Mouse (Mus musculus) intestine, postnatal 0 days (tissue): ENCODE measurements around the gene 3110009E18Rik. TPM values are rescaled to one million over a fixed set of nuclear protein-coding genes. Genes with fewer than 3 reads are reported as not detected.
"Not testable (repeated sequence)": the region's sequence is repeated elsewhere in the genome, so short reads cannot be mapped to it uniquely, and the experiment has no call there.

Experiments used
- ATAC-seq: fragments of 200-750 bp; cut with Nextera tagmentation; 2 replicates; pipeline ENCODE4 v1.8.0; 2017; ENCODE audit warnings: mild to moderate bottlenecking, moderate TSS enrichment, moderate library complexity
- H3K27ac ChIP-seq: fragments of 300-500 bp; sonication (generic); 2 replicates; pipeline ENCODE4 v1.5.1; 2014; ENCODE audit warnings: mild to moderate bottlenecking, low read depth, low read length, moderate library complexity
- H3K27me3 ChIP-seq: fragments of 300-500 bp; sonication (generic); replicated peaks from 2 replicates; pipeline ENCODE4 v1.6.1; 2014; ENCODE audit warnings: low read length, mixed read lengths; ENCODE audit not compliant: control insufficient read depth, insufficient read depth
- H3K36me3 ChIP-seq: fragments of 300-500 bp; sonication (generic); 2 replicates; pipeline ENCODE4 v1.6.1; 2014; ENCODE audit warnings: mild to moderate bottlenecking, moderate library complexity; ENCODE audit not compliant: control insufficient read depth, insufficient read depth
- H3K4me1 ChIP-seq: fragments of 300-500 bp; sonication (generic); replicated peaks from 2 replicates; pipeline ENCODE4 v1.6.1; 2014; ENCODE audit warnings: antibody characterized with exemption, low read length, mixed read lengths; ENCODE audit not compliant: control insufficient read depth, insufficient read depth
- H3K4me2 ChIP-seq: fragments of 300-500 bp; sonication (generic); replicated peaks from 2 replicates; pipeline ENCODE4 v1.6.1; 2014; ENCODE audit warnings: low read depth, mild to moderate bottlenecking, moderate library complexity
- H3K4me3 ChIP-seq: fragments of 300-500 bp; sonication (generic); 2 replicates; pipeline ENCODE4 v1.5.1; 2014; ENCODE audit warnings: low read depth, low read length
- H3K9ac ChIP-seq: fragments of 300-500 bp; sonication (generic); 2 replicates; pipeline ENCODE4 v1.6.1; 2014; ENCODE audit warnings: mild to moderate bottlenecking, low read depth, low read length
- H3K9me3 ChIP-seq: fragments of 300-500 bp; sonication (generic); 2 replicates; pipeline ENCODE4 v1.6.1; 2016; ENCODE audit warnings: mixed run types; ENCODE audit not compliant: control insufficient read depth
- CTCF ChIP-seq: sonication (generic); IDR thresholded peaks from 2 replicates; pipeline ENCODE4 v1.5.1; 2016; ENCODE audit warnings: low read depth, mild to moderate bottlenecking, control low read depth, antibody characterized with exemption, moderate library complexity
- WGBS: fragments of 180-500 bp; shearing (Covaris S2); extraction: QIAGEN DNeasy Blood & Tissue Kit; methylation state at CpG from one replicate; pipeline ENCODE4 v1.1.7; 2014; 5-methylcytosine and 5-hydroxymethylcytosine counted together
- polyA plus RNA-seq: library from polyadenylated mRNA; unstranded; fragments of >200 nt; fragmentation: Nextera tagmentation; extraction: Ambion mirVana; gene quantifications from 2 replicates; pipeline ENCODE4 v1.2.1, GENCODE M21; 2015

The 3110009E18Rik gene
- polyA plus RNA-seq, 1 experiment from 2014 or later = 8.7 TPM

DNA sequence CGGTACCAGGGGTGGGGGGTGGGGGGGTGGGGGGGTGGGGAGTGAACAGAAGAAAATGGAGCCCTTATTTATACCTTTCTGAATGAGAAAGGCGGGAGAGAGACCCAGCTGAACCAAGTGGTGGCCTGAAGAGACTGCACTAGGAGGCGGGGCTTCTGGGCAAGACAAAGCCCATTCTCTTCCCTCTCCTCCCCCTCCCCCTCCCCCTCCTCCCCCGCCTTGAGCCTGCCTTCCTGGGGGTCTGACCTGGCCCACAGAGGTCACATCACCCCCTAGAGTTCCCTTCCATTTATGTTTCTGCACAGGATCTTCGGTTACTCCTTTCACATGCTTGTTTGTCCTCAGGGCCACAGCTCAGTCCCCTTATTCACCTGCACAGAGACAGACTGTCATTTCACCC, 31.8 kb upstream of the 3110009E18Rik start:
- no peak for TF ChIP-seq CTCF
- no peak for ATAC-seq
- WGBS = 37% methylated on average over 4 of the region's 5 CpGs
- Histone ChIP-seq H3K4me1 (no peaks in the 10 kb centered on the region), H3K27ac (peak overlapping the region; percentile 46; the same call in 1 of the 2 replicates), H3K36me3 (no peaks in the 10 kb centered on the region), H3K4me2 (no peak overlapping the region), H3K9ac (no peak overlapping the region), H3K27me3 (no peaks in the 10 kb centered on the region), H3K9me3 (no peaks in the 10 kb centered on the region), H3K4me3 (no peak overlapping the region)

DNA sequence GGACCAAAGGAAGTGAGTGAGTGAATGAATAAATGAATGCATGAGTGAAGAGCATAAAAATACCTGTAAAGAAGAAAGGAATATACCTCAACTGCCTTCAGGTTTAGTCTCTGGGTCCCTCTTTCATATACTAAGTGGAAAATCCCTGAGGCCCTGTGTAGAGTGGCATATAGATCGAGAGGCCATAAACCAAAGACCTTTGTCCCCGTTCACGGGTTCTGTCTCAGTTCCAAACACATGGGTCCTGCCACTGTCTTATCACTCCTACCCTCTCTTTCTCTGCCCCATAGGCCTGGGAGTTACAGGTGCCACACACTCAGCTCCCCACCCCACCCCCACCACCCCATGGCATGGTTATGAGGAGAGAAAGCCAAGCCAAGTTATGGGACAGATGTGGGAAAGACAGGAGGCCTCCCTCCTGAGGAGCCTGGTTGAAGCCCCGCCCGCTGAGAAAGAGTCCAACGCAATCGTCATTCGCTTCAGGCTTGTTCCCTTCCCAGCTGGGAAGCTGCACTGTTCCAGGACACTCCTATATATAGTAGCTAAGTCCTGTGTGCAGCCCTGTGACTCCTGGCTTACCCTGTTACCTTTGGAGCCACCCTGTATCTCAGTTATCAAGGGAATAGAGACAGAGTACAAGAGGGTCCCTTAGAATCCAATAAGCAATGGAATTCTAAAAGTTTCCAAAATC, 30.0 kb upstream of the 3110009E18Rik start:
- H3K9me3 ChIP-seq = no peaks in the 10 kb centered on the region
- H3K4me1 ChIP-seq = no peaks in the 10 kb centered on the region
- H3K4me2 ChIP-seq = 0 out of 2 replicates have a peak overlapping the region, but pooled peaks have one; percentile 21
- TF ChIP-seq CTCF = no peak
- no peak overlapping the region for H3K4me3 ChIP-seq
- WGBS = 29% methylated on average over 8 of the region's 8 CpGs
- H3K27me3 ChIP-seq = no peaks in the 10 kb centered on the region
- no peaks in the 10 kb centered on the region for H3K36me3 ChIP-seq
- peak; percentile 96 for ATAC-seq
- peak overlapping the region; percentile 90 for H3K27ac ChIP-seq
- H3K9ac ChIP-seq = peak overlapping the region; percentile 45

DNA sequence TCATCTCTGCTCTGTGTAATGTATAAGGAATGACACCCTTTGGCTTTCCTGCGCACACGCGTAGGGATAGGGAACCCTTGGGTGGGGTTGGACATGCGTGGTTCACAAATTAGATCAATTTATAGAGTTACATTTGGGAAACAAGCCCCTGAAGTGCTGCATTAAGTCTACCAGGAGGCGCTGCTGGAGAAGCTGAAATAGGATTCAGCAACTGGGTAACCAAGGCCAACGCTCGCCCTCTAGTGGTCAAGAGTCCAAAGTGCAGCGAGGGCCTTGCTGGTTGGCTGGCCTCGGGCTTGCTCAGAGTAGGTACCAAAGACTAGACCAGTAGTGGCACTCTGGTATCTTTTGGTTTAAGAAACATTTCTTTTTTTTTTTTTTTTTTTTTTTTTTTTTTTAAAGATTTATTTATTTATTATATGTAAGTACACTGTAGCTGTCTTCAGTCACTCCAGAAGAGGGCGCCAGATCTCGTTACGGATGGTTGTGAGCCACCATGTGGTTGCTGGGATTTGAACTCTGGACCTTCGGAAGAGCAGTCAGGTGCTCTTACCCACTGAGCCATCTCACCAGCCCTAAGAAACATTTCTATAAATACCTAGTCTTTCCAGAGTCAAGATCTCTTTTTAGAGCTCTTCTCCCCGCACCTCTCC, 27.4 kb upstream of the 3110009E18Rik start:
- not testable (repeated sequence) for H3K27me3 ChIP-seq, H3K9me3 ChIP-seq, ATAC-seq, H3K4me1 ChIP-seq, H3K9ac ChIP-seq, H3K36me3 ChIP-seq, H3K4me2 ChIP-seq, H3K4me3 ChIP-seq
- WGBS = 44% methylated on average over 11 of the region's 14 CpGs
- peak; percentile 93 for TF ChIP-seq CTCF
- H3K27ac ChIP-seq = peak overlapping the region; percentile 46

DNA sequence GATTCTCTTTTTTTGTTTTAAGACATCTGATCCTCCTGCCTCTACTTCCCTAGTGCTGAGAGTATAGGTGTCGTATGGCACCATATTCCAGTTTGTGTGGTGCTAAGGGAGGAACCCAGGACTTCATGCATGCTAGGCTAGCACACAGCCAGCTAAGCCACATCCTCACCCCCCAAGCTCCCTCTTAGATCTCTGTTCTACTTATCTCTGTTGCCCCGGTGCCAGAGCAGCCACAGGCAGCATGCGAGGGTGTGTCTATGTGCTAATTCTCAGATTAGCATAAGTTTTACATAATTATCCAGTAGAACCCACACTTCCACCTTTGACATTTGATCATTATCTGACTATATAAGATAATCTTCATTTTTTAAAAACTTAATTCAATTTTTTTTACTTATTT, 26.1 kb upstream of the 3110009E18Rik start:
- Histone ChIP-seq H3K4me3 (no peak overlapping the region), H3K27ac (no peak overlapping the region), H3K27me3 (no peaks in the 10 kb centered on the region), H3K4me2 (no peak overlapping the region), H3K9ac (no peak overlapping the region), H3K36me3 (no peaks in the 10 kb centered on the region), H3K9me3 (no peaks in the 10 kb centered on the region), H3K4me1 (no peaks in the 10 kb centered on the region)
- 61% methylated on average over 3 of the region's 3 CpGs for WGBS
- TF ChIP-seq CTCF = no peak
- ATAC-seq = no peak

DNA sequence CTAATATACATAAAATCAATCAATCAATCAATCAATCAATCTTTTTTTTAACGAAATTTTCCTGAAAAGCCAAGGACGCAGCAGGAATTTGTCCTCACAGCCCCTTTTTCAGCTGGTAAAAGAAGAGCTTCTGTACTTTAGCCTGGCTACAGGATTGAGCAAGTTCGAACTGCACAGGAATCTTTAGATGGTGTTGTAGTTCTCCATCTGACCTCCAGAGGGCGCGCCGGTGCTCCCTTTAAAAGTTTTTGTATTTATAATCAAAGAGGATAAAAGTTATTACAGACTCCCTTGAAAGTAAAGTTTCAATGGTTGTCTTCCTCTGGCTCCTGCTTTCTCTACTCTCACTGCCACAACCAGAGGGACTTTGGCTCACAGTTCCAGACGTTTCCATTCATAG, 22.7 kb upstream of the 3110009E18Rik start:
- H3K4me2 ChIP-seq = no peak overlapping the region
- H3K36me3 ChIP-seq = no peaks in the 10 kb centered on the region
- ATAC-seq = no peak
- H3K27me3 ChIP-seq = no peaks in the 10 kb centered on the region
- 10% methylated on average over 7 of the region's 7 CpGs for WGBS
- H3K9me3 ChIP-seq = no peaks in the 10 kb centered on the region
- no peak overlapping the region for H3K27ac ChIP-seq
- peak; percentile 81 for TF ChIP-seq CTCF
- H3K4me1 ChIP-seq = 0 out of 2 replicates have a peak, but pooled peaks cover 2% of the 10 kb centered on the region
- no peak overlapping the region for H3K9ac ChIP-seq
- H3K4me3 ChIP-seq = no peak overlapping the region

DNA sequence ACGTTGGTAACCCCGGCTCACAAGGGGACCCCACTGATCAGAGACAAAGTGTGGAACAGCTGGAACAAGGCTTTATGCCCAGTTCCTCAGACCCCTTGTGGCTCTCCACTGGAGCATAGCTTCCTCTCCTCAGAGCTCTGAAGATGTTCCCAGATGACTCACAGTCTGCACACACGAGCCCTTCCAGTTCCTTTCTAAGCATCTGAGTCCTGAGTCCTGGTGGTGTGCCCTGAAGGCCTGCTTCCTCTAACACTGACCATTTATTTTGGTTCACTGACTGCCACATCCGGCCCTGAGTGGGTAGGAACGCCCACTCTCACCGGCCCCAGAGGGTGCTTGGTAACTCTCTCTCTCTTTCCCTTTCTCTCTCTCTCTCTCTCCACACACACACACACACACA, 21.5 kb upstream of the 3110009E18Rik start:
- 64% methylated on average over 6 of the region's 6 CpGs for WGBS
- Histone ChIP-seq H3K4me3 (no peak overlapping the region), H3K4me2 (no peak overlapping the region), H3K4me1 (0 out of 2 replicates have a peak, but pooled peaks cover 2% of the 10 kb centered on the region), H3K9ac (no peak overlapping the region), H3K27ac (no peak overlapping the region), H3K9me3 (no peaks in the 10 kb centered on the region), H3K36me3 (no peaks in the 10 kb centered on the region), H3K27me3 (no peaks in the 10 kb centered on the region)
- ATAC-seq = no peak
- TF ChIP-seq CTCF = no peak
